ENCODE assay signal across 9 mouse cellular contexts in the genomic region with DNA sequence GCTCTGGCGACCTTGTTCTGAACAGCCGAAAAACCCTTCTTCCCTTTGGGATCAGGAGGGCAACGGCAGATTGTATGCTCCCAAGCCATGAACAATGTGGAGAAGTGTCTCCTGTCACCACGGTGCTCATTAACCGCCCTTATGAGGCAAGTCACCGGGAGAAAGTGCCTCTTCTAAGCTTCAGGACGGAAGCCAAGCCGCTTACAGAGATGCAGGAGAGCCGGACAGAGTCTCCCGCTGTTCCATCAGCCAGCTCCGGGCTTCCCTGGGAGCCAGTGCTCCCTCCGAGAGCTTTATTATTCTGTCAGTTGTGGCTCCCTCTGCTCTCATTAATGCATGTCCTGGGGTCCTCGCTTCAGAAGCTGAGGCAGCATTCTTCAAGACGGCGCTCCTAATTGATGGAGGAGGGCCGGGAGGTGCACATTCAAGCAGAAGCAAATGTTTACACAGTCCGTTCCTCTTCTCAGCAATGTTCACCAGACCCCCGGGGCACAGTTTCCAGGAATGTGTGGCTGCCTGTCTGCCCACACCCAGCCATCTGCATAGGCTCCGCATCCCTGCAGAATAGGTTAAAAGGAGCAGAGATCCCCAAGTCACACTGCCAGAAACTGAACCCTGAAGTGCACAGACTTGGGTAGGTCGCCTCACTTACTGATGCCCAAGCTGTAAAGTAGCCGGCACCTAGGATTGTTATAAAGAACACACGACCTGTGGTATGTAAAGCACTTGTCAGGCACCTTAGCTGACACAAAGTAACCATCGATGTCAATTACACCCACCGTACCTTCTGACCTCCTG.
A peak's percentile ranks its signal among the peaks of the same experiment; 100 is the strongest.
DNase-seq lines count a peak whose midpoint lies in the region; ATAC-seq lines count a peak whose summit lies in the region.
"Had no signal": no experiment of that assay in that cellular context is flagged by ENCODE, and none has a peak within 500 bp of the region (broad histone marks: within the 10 kb centered on the region; RNA-seq: fewer than 3 reads in every experiment).

No protein-coding gene starts in this region.

- H3K4me3 ChIP-seq in heart, embryonic 15.5 days, result peak overlapping the region; percentile 30
- peak overlapping the region; percentile 44 for H3K4me3 ChIP-seq in hindbrain, embryonic 10.5 days
- peak overlapping the region; percentile 28 for H3K4me3 ChIP-seq in midbrain, embryonic 12.5 days

- peak overlapping the region; percentile 57 for H3K4me2 ChIP-seq in heart, embryonic 15.5 days
- peak overlapping the region; percentile 55 for H3K4me2 ChIP-seq in midbrain, embryonic 12.5 days (replicated peaks)

- no peak overlapping the region for H3K27ac ChIP-seq in heart, embryonic 15.5 days
- H3K27ac ChIP-seq in hindbrain, embryonic 10.5 days, result peak overlapping the region; percentile 63
- peak overlapping the region; percentile 69 for H3K27ac ChIP-seq in midbrain, embryonic 12.5 days (replicated peaks)

- no peaks in the 10 kb centered on the region for H3K9me3 ChIP-seq in heart, embryonic 15.5 days (replicated peaks)
- H3K9me3 ChIP-seq in hindbrain, embryonic 10.5 days, result no peaks in the 10 kb centered on the region
- no peaks in the 10 kb centered on the region for H3K9me3 ChIP-seq in midbrain, embryonic 12.5 days

- H3K27me3 ChIP-seq in heart, embryonic 15.5 days, result peaks cover 18% of the 10 kb centered on the region
- peaks cover 70% of the 10 kb centered on the region for H3K27me3 ChIP-seq in hindbrain, embryonic 10.5 days (ENCODE audit: insufficient read depth, poor library complexity, severe bottlenecking)
- H3K27me3 ChIP-seq in midbrain, embryonic 12.5 days, result peaks cover 56% of the 10 kb centered on the region
- H3K27me3 ChIP-seq: CH12.LX had no signal

- WGBS in heart, embryonic 15.5 days, result 5% methylated on average over 24 of the region's 24 CpGs
- WGBS in hindbrain, embryonic 10.5 days, result under 1% methylated on average over 24 of the region's 24 CpGs
- under 1% methylated on average over 24 of the region's 24 CpGs for WGBS in midbrain, embryonic 12.5 days

- no peak overlapping the region for H3K9ac ChIP-seq in heart, embryonic 15.5 days
- H3K9ac ChIP-seq in midbrain, embryonic 12.5 days (replicated peaks), result peak overlapping the region; percentile 39; the same call in 1 of the 2 replicates

- H3K36me3 ChIP-seq in heart, embryonic 15.5 days, result no peaks in the 10 kb centered on the region
- H3K36me3 ChIP-seq in hindbrain, embryonic 10.5 days, result no peaks in the 10 kb centered on the region
- H3K36me3 ChIP-seq in midbrain, embryonic 12.5 days, result no peaks in the 10 kb centered on the region

- no peak for ATAC-seq in heart, embryonic 15.5 days (replicated peaks; ENCODE audit: insufficient number of reproducible peaks, insufficient read depth, low FRiP score, low read depth)
- peak; percentile 83 for ATAC-seq in midbrain, embryonic 12.5 days (ENCODE audit: low FRiP score, low read depth)
- no peak for ATAC-seq in erythroblast, adult 5-6 weeks (replicated peaks; ENCODE audit: low FRiP score, poor library complexity, severe bottlenecking)

- intact Hi-C loops in heart, postnatal 25 days (cut with DNase I), result no loop called here

- DNase-seq in heart, postnatal 25 days (ENCODE audit: low spot score), result no peak
- peak; percentile 59 for DNase-seq in R1 (ENCODE audit: low read depth, low spot score)
- peak; percentile 54 for DNase-seq in hindbrain, embryonic 10.5 days (ENCODE audit: low spot score)
- no peak for DNase-seq in cerebellum, adult 11-12 months
- DNase-seq in gastrocnemius, postnatal 4 days (ENCODE audit: low spot score in 2 of 2), result no peak

- peaks cover 10% of the 10 kb centered on the region for H3K4me1 ChIP-seq in heart, embryonic 15.5 days (replicated peaks)
- H3K4me1 ChIP-seq in hindbrain, embryonic 10.5 days (replicated peaks), result peaks cover 24% of the 10 kb centered on the region
- peaks cover 28% of the 10 kb centered on the region for H3K4me1 ChIP-seq in midbrain, embryonic 12.5 days

Comparison
In these comparisons a context has a peak if more than half of its experiments do, and no peak if none do; other contexts are left out.
1. DNase-seq: peak in R1 (single experiment) and hindbrain, embryonic 10.5 days (single experiment); none in heart, postnatal 25 days (single experiment), cerebellum, adult 11-12 months (single experiment) and gastrocnemius, postnatal 4 days (0 of 2).
2. Peak in every context shown above with its lines, with median percentiles within 50 percentile points of each other: H3K4me3 ChIP-seq.